Mouse (Mus musculus): Measurements from ENCODE around the gene Slc8a1. TPM values are rescaled to one million over a fixed set of nuclear protein-coding genes. Genes with fewer than 3 reads are reported as not detected.

The Slc8a1 gene
- total and polyA plus RNA-seq, 3 experiments, result not detected

DNA sequence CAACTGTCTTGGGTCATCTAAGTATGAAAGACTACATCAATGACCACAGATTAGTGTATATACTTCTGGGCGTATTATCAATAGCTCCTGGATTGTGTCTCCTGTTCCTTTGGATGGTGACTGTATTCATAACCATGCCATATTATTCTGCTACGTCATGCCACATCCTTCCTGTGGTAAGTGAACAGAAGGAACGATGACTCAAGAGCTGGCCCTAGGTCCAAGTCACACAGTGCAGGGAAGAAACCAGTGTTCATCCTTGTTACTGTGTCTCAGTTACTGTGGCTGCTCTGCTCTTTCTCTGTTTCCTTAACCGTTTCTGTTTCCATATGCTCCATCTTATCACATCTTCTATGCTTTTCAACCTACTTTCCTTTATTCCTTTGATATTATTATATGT is 44.1 kb upstream of the Slc8a1 start:
- peaks cover 28% of the 10 kb centered on the region for H3K9me3 ChIP-seq (replicated peaks; ENCODE audit: low read length)
- no peak for TF ChIP-seq GABPA (IDR thresholded peaks at IDR 0.05; ENCODE audit: insufficient replicate concordance, low read depth, low read length)
- TF ChIP-seq NRF1 (IDR thresholded peaks at IDR 0.05; ENCODE audit: low read depth, low read length), result no peak
- no peak for TF ChIP-seq KAT2A (IDR thresholded peaks at IDR 0.05; ENCODE audit: insufficient replicate concordance, low read length)
- TF ChIP-seq HCFC1 (IDR thresholded peaks at IDR 0.05; ENCODE audit: low read depth, low read length), result no peak
- TF ChIP-seq ZNF384 (IDR thresholded peaks at IDR 0.05; ENCODE audit: low read depth, low read length), result no peak
- TF ChIP-seq EP300 (IDR thresholded peaks at IDR 0.05; ENCODE audit: low read length), result no peak
- TF ChIP-seq CTCF (conservative IDR thresholded peaks at IDR 0.05 in 1 of 2, IDR thresholded peaks at IDR 0.05 in 1 of 2; ENCODE audit: low read depth in 2 of 2, low read length in 2 of 2), result no peak
- no peak for TF ChIP-seq PAX5 (IDR thresholded peaks at IDR 0.05; ENCODE audit: low read length)
- TF ChIP-seq JUND (conservative IDR thresholded peaks at IDR 0.05; ENCODE audit: low read depth, low read length), result no peak
- TF ChIP-seq MAZ (IDR thresholded peaks at IDR 0.05; ENCODE audit: low read depth, low read length), result no peak
- TF ChIP-seq TBP (conservative IDR thresholded peaks at IDR 0.05; ENCODE audit: low read depth, low read length), result no peak
- TF ChIP-seq CHD1 (IDR thresholded peaks at IDR 0.05; ENCODE audit: low read depth, low read length), result no peak
- no peak for TF ChIP-seq MYC (IDR thresholded peaks at IDR 0.05; ENCODE audit: low read depth, low read length)
- no peak for TF ChIP-seq ZC3H11A (IDR thresholded peaks at IDR 0.05; ENCODE audit: low read depth, low read length)
- TF ChIP-seq MAFK (IDR thresholded peaks at IDR 0.05; ENCODE audit: insufficient replicate concordance, low read length), result no peak
- no peak for TF ChIP-seq USF2 (conservative IDR thresholded peaks at IDR 0.05; ENCODE audit: low read depth, low read length)
- no peak for TF ChIP-seq SIN3A (IDR thresholded peaks at IDR 0.05; ENCODE audit: low read length)
- TF ChIP-seq TCF12 (IDR thresholded peaks at IDR 0.05; ENCODE audit: low read depth, low read length), result no peak
- TF ChIP-seq MAX (IDR thresholded peaks at IDR 0.05; ENCODE audit: low read length), result no peak
- no peak for TF ChIP-seq ETS1 (conservative IDR thresholded peaks at IDR 0.05; ENCODE audit: low read depth, low read length)
- H3K36me3 ChIP-seq (replicated peaks in 1 of 2; ENCODE audit: control insufficient read depth in 1 of 2, insufficient read depth in 1 of 2, low read length in 1 of 2), result no peaks in the 10 kb centered on the region
- H3K4me1 ChIP-seq (ENCODE audit: control insufficient read depth in 1 of 2, insufficient read depth in 2 of 2), result no peaks in the 10 kb centered on the region
- H3K27ac ChIP-seq (ENCODE audit: insufficient read depth, low read depth), result no peak overlapping the region
- H3K4me2 ChIP-seq (ENCODE audit: insufficient read depth, low read depth, poor library complexity, severe bottlenecking), result no peak overlapping the region
- no peak for DNase-seq (ENCODE audit: extremely low read depth)
- no peak overlapping the region for H3K4me3 ChIP-seq (replicated peaks in 1 of 3; ENCODE audit: low read depth in 2 of 3, low read length in 2 of 3, poor library complexity in 1 of 3)
- H3K9ac ChIP-seq (ENCODE audit: insufficient read depth, low read depth), result no peak overlapping the region
- dilution Hi-C loops (cut with MboI; ENCODE audit: extremely low pct_ligation_motif_present, extremely low pct_unique_long_range_greater_than_20kb, low sequenced_read_pairs), result no loop called here
- no peaks in the 10 kb centered on the region for H3K79me2 ChIP-seq (replicated peaks; ENCODE audit: control insufficient read depth, extremely low read depth, insufficient read depth, poor library complexity, severe bottlenecking)
- in situ Hi-C loops (cut with MboI; ENCODE audit: low pct_ligation_motif_present, low pct_unique_long_range_greater_than_20kb, low sequenced_read_pairs), result no loop called here
- no peaks in the 10 kb centered on the region for H3K27me3 ChIP-seq (replicated peaks)

DNA sequence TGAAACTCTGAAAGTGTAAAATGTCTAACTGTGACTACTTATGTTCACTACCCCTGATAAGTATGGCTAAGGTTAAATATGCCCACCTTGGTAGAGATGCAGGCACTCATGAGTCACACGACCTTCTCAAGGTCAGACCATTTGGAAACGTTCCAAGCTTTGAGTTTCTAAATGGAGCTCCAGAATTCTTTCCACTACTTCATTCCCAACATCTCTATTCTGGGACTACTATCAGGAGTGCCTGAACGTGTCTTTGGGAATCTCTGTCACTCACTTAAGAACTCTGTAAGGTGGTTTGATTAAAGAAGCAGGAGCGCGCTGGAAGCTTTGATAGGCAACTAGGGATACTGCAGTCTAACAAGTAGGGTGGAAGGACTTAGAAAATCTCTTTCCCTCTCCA is 43.3 kb upstream of the Slc8a1 start:
- H3K4me3 ChIP-seq (replicated peaks in 1 of 3; ENCODE audit: low read depth in 2 of 3, low read length in 2 of 3, poor library complexity in 1 of 3), result no peak overlapping the region
- in situ Hi-C loops (cut with MboI; ENCODE audit: low pct_ligation_motif_present, low pct_unique_long_range_greater_than_20kb, low sequenced_read_pairs), result no loop called here
- no peak overlapping the region for H3K27ac ChIP-seq (ENCODE audit: insufficient read depth, low read depth)
- H3K4me1 ChIP-seq (ENCODE audit: control insufficient read depth in 1 of 2, insufficient read depth in 2 of 2), result no peaks in the 10 kb centered on the region
- H3K79me2 ChIP-seq (replicated peaks; ENCODE audit: control insufficient read depth, extremely low read depth, insufficient read depth, poor library complexity, severe bottlenecking), result no peaks in the 10 kb centered on the region
- H3K27me3 ChIP-seq (replicated peaks), result no peaks in the 10 kb centered on the region
- TF ChIP-seq KAT2A (IDR thresholded peaks at IDR 0.05; ENCODE audit: insufficient replicate concordance, low read length), result no peak
- TF ChIP-seq ZNF384 (IDR thresholded peaks at IDR 0.05; ENCODE audit: low read depth, low read length), result no peak
- no peak for TF ChIP-seq HCFC1 (IDR thresholded peaks at IDR 0.05; ENCODE audit: low read depth, low read length)
- TF ChIP-seq ZMIZ1 (IDR thresholded peaks at IDR 0.05; ENCODE audit: low read depth, low read length), result no peak
- TF ChIP-seq E2F4 (IDR thresholded peaks at IDR 0.05; ENCODE audit: insufficient replicate concordance, low read depth, low read length), result no peak
- TF ChIP-seq ELF1 (IDR thresholded peaks at IDR 0.05; ENCODE audit: low read depth, low read length), result no peak
- no peak for TF ChIP-seq GABPA (IDR thresholded peaks at IDR 0.05; ENCODE audit: insufficient replicate concordance, low read depth, low read length)
- TF ChIP-seq POLR2AphosphoS2 (IDR thresholded peaks at IDR 0.05; ENCODE audit: low read depth, low read length), result no peak
- TF ChIP-seq MAFK (IDR thresholded peaks at IDR 0.05; ENCODE audit: insufficient replicate concordance, low read length), result no peak
- TF ChIP-seq NRF1 (IDR thresholded peaks at IDR 0.05; ENCODE audit: low read depth, low read length), result no peak
- TF ChIP-seq SMC3 (IDR thresholded peaks at IDR 0.05; ENCODE audit: low read depth, low read length), result no peak
- TF ChIP-seq MAX (IDR thresholded peaks at IDR 0.05; ENCODE audit: low read length), result no peak
- no peak for TF ChIP-seq PAX5 (IDR thresholded peaks at IDR 0.05; ENCODE audit: low read length)
- no peak for TF ChIP-seq ZC3H11A (IDR thresholded peaks at IDR 0.05; ENCODE audit: low read depth, low read length)
- TF ChIP-seq CTCF (conservative IDR thresholded peaks at IDR 0.05 in 1 of 2, IDR thresholded peaks at IDR 0.05 in 1 of 2; ENCODE audit: low read depth in 2 of 2, low read length in 2 of 2), result no peak
- H3K9me3 ChIP-seq (replicated peaks; ENCODE audit: low read length), result peaks cover 24% of the 10 kb centered on the region
- no peak for DNase-seq (ENCODE audit: extremely low read depth)
- no peak overlapping the region for H3K9ac ChIP-seq (ENCODE audit: insufficient read depth, low read depth)
- H3K4me2 ChIP-seq (ENCODE audit: insufficient read depth, low read depth, poor library complexity, severe bottlenecking), result no peak overlapping the region
- H3K36me3 ChIP-seq (replicated peaks in 1 of 2; ENCODE audit: control insufficient read depth in 1 of 2, insufficient read depth in 1 of 2, low read length in 1 of 2), result no peaks in the 10 kb centered on the region
- dilution Hi-C loops (cut with MboI; ENCODE audit: extremely low pct_ligation_motif_present, extremely low pct_unique_long_range_greater_than_20kb, low sequenced_read_pairs), result no loop called here
